In genomic region chr19:55607725-55608124, GRCm38 (mm10) we compare ENCODE assay signal across 21 mouse cellular contexts.
DNase-seq lines count a peak whose midpoint lies in the region; ATAC-seq and TF ChIP-seq lines count a peak whose summit lies in the region.
"Had no signal": no experiment of that assay in that cellular context is flagged by ENCODE, and none has a peak within 500 bp of the region (broad histone marks: within the 10 kb centered on the region; RNA-seq: fewer than 3 reads in every experiment).

No protein-coding gene starts in this region.

- no peak overlapping the region for H3K27ac ChIP-seq in lung, embryonic 14.5 days (ENCODE audit: low read depth)
- H3K27ac ChIP-seq in cerebellum, adult 2 months (ENCODE audit: insufficient read depth, low read length): no peak overlapping the region
- H3K27ac ChIP-seq: embryonic facial prominence, embryonic 12.5 days; forebrain, embryonic 13.5 days; forebrain, embryonic 15.5 days had no signal

- no peak overlapping the region for H3K4me2 ChIP-seq in lung, embryonic 14.5 days
- H3K4me2 ChIP-seq: embryonic facial prominence, embryonic 12.5 days; forebrain, embryonic 13.5 days; forebrain, embryonic 15.5 days had no signal

- H3K27me3 ChIP-seq in lung, embryonic 14.5 days (ENCODE audit: insufficient read depth, low read length): no peaks in the 10 kb centered on the region
- H3K27me3 ChIP-seq in cerebellum, adult 2 months (ENCODE audit: control insufficient read depth, insufficient read depth, low read length): no peaks in the 10 kb centered on the region
- H3K27me3 ChIP-seq: embryonic facial prominence, embryonic 12.5 days; forebrain, embryonic 13.5 days; forebrain, embryonic 15.5 days; Patski had no signal

- H3K9me3 ChIP-seq in lung, embryonic 14.5 days (ENCODE audit: low read depth, low read length): no peaks in the 10 kb centered on the region
- H3K9me3 ChIP-seq: embryonic facial prominence, embryonic 10.5 days; embryonic facial prominence, embryonic 12.5 days; forebrain, embryonic 13.5 days; forebrain, embryonic 15.5 days had no signal

- ATAC-seq in lung, embryonic 14.5 days (ENCODE audit: insufficient read depth): no peak
- ATAC-seq: activated CD4-positive, CD25-positive, alpha-beta regulatory T cell, adult 4 months; forebrain, embryonic 13.5 days; forebrain, embryonic 15.5 days; forebrain, postnatal 0 days; Patski had no signal

- TF ChIP-seq CTCF in lung, embryonic 14.5 days (IDR thresholded peaks at IDR 0.05; ENCODE audit: low read depth): no peak
- no peak for TF ChIP-seq CTCF in lung, adult 2 months (IDR thresholded peaks at IDR 0.05; ENCODE audit: insufficient read depth, low read length)
- TF ChIP-seq CTCF in cerebellum, adult 2 months (IDR thresholded peaks at IDR 0.05; ENCODE audit: borderline replicate concordance, insufficient read depth, low read depth, low read length): no peak

- no peak overlapping the region for H3K9ac ChIP-seq in lung, embryonic 14.5 days
- H3K9ac ChIP-seq: embryonic facial prominence, embryonic 12.5 days; forebrain, embryonic 13.5 days; forebrain, embryonic 15.5 days; forebrain, postnatal 0 days had no signal

- peak; percentile 54 for DNase-seq in lung, embryonic 14.5 days
- no peak for DNase-seq in lung, adult 2 months
- DNase-seq in NIH3T3 (ENCODE audit: low read depth): peak; percentile 69
- DNase-seq in adipocyte (ENCODE audit: low spot score): peak; percentile 76
- no peak for DNase-seq in embryo, embryonic 11 days
- DNase-seq in cerebellum, adult 2 months: no peak
- DNase-seq: adrenal gland, adult 8-10 months; adrenal gland, postnatal 14 days; adrenal gland, postnatal 36 days; cerebellum, adult 11-12 months; cerebellum, adult 8-10 months; cerebellum, adult 9-11 months; cerebellum, postnatal 14 days; cerebellum, postnatal 36 days; forebrain, postnatal 0 days had no signal

- H3K4me3 ChIP-seq in lung, embryonic 14.5 days (ENCODE audit: low read depth, low read length): no peak overlapping the region
- H3K4me3 ChIP-seq in lung, adult 2 months (replicated peaks; ENCODE audit: extremely low read depth, low read depth, low read length): no peak overlapping the region
- no peak overlapping the region for H3K4me3 ChIP-seq in cerebellum, adult 2 months (replicated peaks; ENCODE audit: insufficient read depth, low read depth, low read length)
- H3K4me3 ChIP-seq: embryonic facial prominence, embryonic 10.5 days; embryonic facial prominence, embryonic 12.5 days; forebrain, embryonic 13.5 days; forebrain, embryonic 15.5 days had no signal

- WGBS in lung, embryonic 14.5 days: 53% methylated on average over 10 of the region's 10 CpGs
- WGBS in lung, adult 2 months: 73% methylated on average over 10 of the region's 10 CpGs
- WGBS in cerebellum, adult 2 months: 76% methylated on average over 10 of the region's 10 CpGs

- no peak for TF ChIP-seq POLR2A in lung, adult 2 months (IDR thresholded peaks at IDR 0.05; ENCODE audit: borderline replicate concordance, extremely low read depth, low read depth, low read length)
- no peak for TF ChIP-seq POLR2A in cerebellum, adult 2 months (IDR thresholded peaks at IDR 0.05; ENCODE audit: borderline replicate concordance, insufficient read depth, low read length)

- no peaks in the 10 kb centered on the region for H3K36me3 ChIP-seq in lung, embryonic 14.5 days (ENCODE audit: insufficient read depth)
- H3K36me3 ChIP-seq: embryonic facial prominence, embryonic 10.5 days; embryonic facial prominence, embryonic 12.5 days; forebrain, embryonic 15.5 days had no signal

- H3K4me1 ChIP-seq in lung, embryonic 14.5 days (ENCODE audit: insufficient read depth): 0 out of 2 replicates have a peak, but pooled peaks cover 2% of the 10 kb centered on the region
- no peaks in the 10 kb centered on the region for H3K4me1 ChIP-seq in lung, adult 2 months (ENCODE audit: control insufficient read depth, insufficient read depth, low read length)
- H3K4me1 ChIP-seq in cerebellum, adult 2 months (ENCODE audit: control insufficient read depth, insufficient read depth, low read length): no peaks in the 10 kb centered on the region; the same call in 1 of the 2 replicates
- H3K4me1 ChIP-seq: forebrain, embryonic 15.5 days had no signal

Comparison
In these comparisons a context has a peak if more than half of its experiments do, and no peak if none do; other contexts are left out.
1. DNase-seq: peak in lung, embryonic 14.5 days (single experiment), NIH3T3 (single experiment) and adipocyte (single experiment); none in lung, adult 2 months (single experiment), embryo, embryonic 11 days (single experiment) and cerebellum, adult 2 months (0 of 2).